Mouse (Mus musculus) CH12.LX (cell line): ENCODE results near the gene Wnt1. TPM values are rescaled to one million over a fixed set of nuclear protein-coding genes. Genes with fewer than 3 reads are reported as not detected.

ENCODE experiments used
- DNase-seq: peaks from one replicate; pipeline ENCODE4 v3.0.0-alpha.2; 2013; ENCODE audit errors: extremely low read depth
- H3K27ac ChIP-seq: 2 replicates; pipeline ENCODE4 v1.5.1; 2012; ENCODE audit warnings: low read depth, mild to moderate bottlenecking, control low read depth, moderate library complexity; ENCODE audit not compliant: insufficient read depth
- H3K27me3 ChIP-seq: replicated peaks from 2 replicates; pipeline ENCODE3; 2012; ENCODE audit warnings: inconsistent platforms
- H3K36me3 ChIP-seq, 2 experiments: replicated peaks in 1 of 2; 2 replicates each; pipeline versions ENCODE3 to v1.6.1; 2012; ENCODE audit warnings: inconsistent platforms in 1 of 2, low read length in 1 of 2, mild to moderate bottlenecking in 1 of 2, mixed read lengths in 1 of 2, moderate library complexity in 1 of 2; ENCODE audit not compliant: control insufficient read depth in 1 of 2, insufficient read depth in 1 of 2
- H3K4me1 ChIP-seq, 2 experiments: 2 replicates each; pipeline ENCODE4 v1.6.1; 2012; ENCODE audit warnings: inconsistent platforms in 1 of 2, moderate library complexity in 1 of 2; ENCODE audit not compliant: insufficient read depth in 2 of 2, control insufficient read depth in 1 of 2
- H3K4me2 ChIP-seq: 2 replicates; pipeline ENCODE4 v1.6.1; 2012; ENCODE audit warnings: low read depth, mild to moderate bottlenecking, control low read depth; ENCODE audit not compliant: poor library complexity, insufficient read depth, severe bottlenecking
- H3K4me3 ChIP-seq, 3 experiments: fragments of 150-350 bp in 1 of 3; sonication (generic) in 1 of 3; replicated peaks in 1 of 3; 2 replicates each; pipeline versions ENCODE3 to v1.5.1; 2011 to 2012; ENCODE audit warnings: low read depth in 2 of 3, low read length in 2 of 3, mild to moderate bottlenecking in 2 of 3, moderate library complexity in 2 of 3, control low read depth in 1 of 3, improper control_type of control experiment in 1 of 3, inconsistent platforms in 1 of 3, mixed read lengths in 1 of 3; ENCODE audit not compliant: poor library complexity in 1 of 3
- H3K79me2 ChIP-seq: replicated peaks from 2 replicates; pipeline ENCODE4 v1.6.1; 2012; ENCODE audit warnings: mild to moderate bottlenecking, moderate library complexity; ENCODE audit not compliant: control insufficient read depth, poor library complexity, insufficient read depth, severe bottlenecking; ENCODE audit errors: extremely low read depth
- H3K9ac ChIP-seq: 2 replicates; pipeline ENCODE4 v1.6.1; 2012; ENCODE audit warnings: low read depth, mild to moderate bottlenecking, control low read depth, moderate library complexity; ENCODE audit not compliant: insufficient read depth
- H3K9me3 ChIP-seq: replicated peaks from 2 replicates; pipeline ENCODE3; 2012; ENCODE audit warnings: low read length, inconsistent platforms, mixed read lengths
- BHLHE40 ChIP-seq: IDR thresholded peaks from 2 replicates; pipeline ENCODE4 v1.6.1; 2011; ENCODE audit warnings: mild to moderate bottlenecking, low read depth, low read length, improper control_type of control experiment
- CTCF ChIP-seq, 2 experiments: IDR thresholded peaks in 1 of 2; conservative IDR thresholded peaks in 1 of 2; 2 replicates each; pipeline ENCODE4 v1.5.1; 2011 to 2012; ENCODE audit warnings: low read depth in 2 of 2, low read length in 2 of 2, improper control_type of control experiment in 1 of 2, inconsistent platforms in 1 of 2, mild to moderate bottlenecking in 1 of 2, moderate library complexity in 1 of 2
- ELF1 ChIP-seq: IDR thresholded peaks from 2 replicates; pipeline ENCODE4 v1.6.1; 2014; ENCODE audit warnings: low read depth, mild to moderate bottlenecking, inconsistent platforms, low read length, improper control_type of control experiment
- EP300 ChIP-seq: IDR thresholded peaks from 2 replicates; pipeline ENCODE4 v1.6.1; 2011; ENCODE audit warnings: low read length, improper control_type of control experiment
- ETS1 ChIP-seq: conservative IDR thresholded peaks from 2 replicates; pipeline ENCODE4 v1.6.1; 2012; ENCODE audit warnings: low read depth, mild to moderate bottlenecking, inconsistent platforms, low read length, improper control_type of control experiment, moderate library complexity
- HCFC1 ChIP-seq: IDR thresholded peaks from 2 replicates; pipeline ENCODE4 v1.6.1; 2012; ENCODE audit warnings: low read depth, mild to moderate bottlenecking, inconsistent platforms, low read length, improper control_type of control experiment
- JUND ChIP-seq: conservative IDR thresholded peaks from 2 replicates; pipeline ENCODE4 v1.6.1; 2011; ENCODE audit warnings: low read depth, low read length, improper control_type of control experiment
- KAT2A ChIP-seq: IDR thresholded peaks from 2 replicates; pipeline ENCODE4 v1.6.1; 2012; ENCODE audit warnings: low read length, improper control_type of control experiment, inconsistent platforms; ENCODE audit not compliant: insufficient replicate concordance
- MAX ChIP-seq: IDR thresholded peaks from 2 replicates; pipeline ENCODE4 v1.6.1; 2011; ENCODE audit warnings: low read length, improper control_type of control experiment
- MEF2A ChIP-seq: IDR thresholded peaks from 2 replicates; pipeline ENCODE4 v1.6.1; 2014; ENCODE audit warnings: low read depth, mild to moderate bottlenecking, inconsistent platforms, low read length, improper control_type of control experiment, borderline replicate concordance
- MXI1 ChIP-seq: IDR thresholded peaks from 2 replicates; pipeline ENCODE4 v1.6.1; 2011; ENCODE audit warnings: mild to moderate bottlenecking, low read depth, low read length, improper control_type of control experiment
- MYC ChIP-seq: IDR thresholded peaks from 2 replicates; pipeline ENCODE4 v1.6.1; 2011; ENCODE audit warnings: low read depth, mild to moderate bottlenecking, improper control_type of control experiment, low read length
- NRF1 ChIP-seq: IDR thresholded peaks from 2 replicates; pipeline ENCODE4 v1.6.1; 2014; ENCODE audit warnings: low read depth, mild to moderate bottlenecking, inconsistent platforms, low read length, improper control_type of control experiment, moderate library complexity
- POLR2AphosphoS2 ChIP-seq: IDR thresholded peaks from 2 replicates; pipeline ENCODE4 v1.6.1; 2011; ENCODE audit warnings: low read depth, low read length, improper control_type of control experiment
- RAD21 ChIP-seq: IDR thresholded peaks from 2 replicates; pipeline ENCODE4 v1.6.1; 2011; ENCODE audit warnings: low read depth, mild to moderate bottlenecking, low read length, improper control_type of control experiment, moderate library complexity
- RCOR1 ChIP-seq: conservative IDR thresholded peaks from 2 replicates; pipeline ENCODE4 v1.6.1; 2012; ENCODE audit warnings: low read depth, mild to moderate bottlenecking, inconsistent platforms, low read length, improper control_type of control experiment
- SIN3A ChIP-seq: IDR thresholded peaks from 2 replicates; pipeline ENCODE4 v1.6.1; 2012; ENCODE audit warnings: low read length, improper control_type of control experiment, inconsistent platforms
- SMC3 ChIP-seq: IDR thresholded peaks from 2 replicates; pipeline ENCODE4 v1.6.1; 2011; ENCODE audit warnings: low read depth, low read length, improper control_type of control experiment
- TBP ChIP-seq: conservative IDR thresholded peaks from 2 replicates; pipeline ENCODE4 v1.6.1; 2011; ENCODE audit warnings: low read depth, low read length, improper control_type of control experiment
- TCF12 ChIP-seq: IDR thresholded peaks from 2 replicates; pipeline ENCODE4 v1.6.1; 2014; ENCODE audit warnings: low read depth, mild to moderate bottlenecking, inconsistent platforms, low read length, improper control_type of control experiment
- ZC3H11A ChIP-seq: IDR thresholded peaks from 2 replicates; pipeline ENCODE4 v1.6.1; 2012; ENCODE audit warnings: low read depth, mild to moderate bottlenecking, inconsistent platforms, low read length, improper control_type of control experiment
- ZKSCAN1 ChIP-seq: IDR thresholded peaks from 2 replicates; pipeline ENCODE4 v1.6.1; 2012; ENCODE audit warnings: low read depth, inconsistent platforms, low read length, improper control_type of control experiment, borderline replicate concordance
- ZNF384 ChIP-seq: IDR thresholded peaks from 2 replicates; pipeline ENCODE4 v1.6.1; 2012; ENCODE audit warnings: low read depth, low read length, improper control_type of control experiment, inconsistent platforms
- dilution Hi-C: fragments of 300-500 bp; cut with MboI; formaldehyde crosslinking; loops from 2 replicates; pipeline ENCODE4 v1.14.3; 2020; ENCODE audit warnings: low sequenced_read_pairs; ENCODE audit not compliant: extremely low pct_unique_long_range_greater_than_20kb, extremely low pct_ligation_motif_present
- in situ Hi-C: fragments of 300-500 bp; cut with MboI; formaldehyde crosslinking; loops from 3 replicates; pipeline ENCODE4 v1.14.3; 2019; ENCODE audit warnings: low sequenced_read_pairs, low pct_ligation_motif_present, low pct_unique_long_range_greater_than_20kb, mixed read lengths
- polyA plus RNA-seq: library from polyadenylated mRNA; unstranded; fragments of >175 nt; gene quantifications from 2 replicates; pipeline ENCODE4 v1.2.1, GENCODE M21; 2012; ENCODE audit warnings: low read depth; ENCODE audit not compliant: insufficient read length
- total RNA-seq, 2 experiments: library from RNA; depleted of rRNA; stranded (reverse); fragments of 300-350 nt in 1 of 2; fragments of >200 nt in 1 of 2; gene quantifications; 2 replicates each; pipeline ENCODE4 v1.2.3; 2012 to 2014

Gene Wnt1
- total and polyA plus RNA-seq, 3 experiments, result not detected

- dilution Hi-C loops, result no loop called here
- Histone ChIP-seq H3K27ac (no peak overlapping the region), H3K4me2 (no peak overlapping the region), H3K27me3 (peaks cover 54% of the 10 kb centered on the region), H3K4me1 (peaks cover 22 to 53% of the 10 kb centered on the region in 2 experiments), H3K4me3 (no peak overlapping the region), H3K36me3 (no peaks in the 10 kb centered on the region), H3K79me2 (no peaks in the 10 kb centered on the region), H3K9ac (no peak overlapping the region), H3K9me3 (no peaks in the 10 kb centered on the region)
- no peak for DNase-seq
- in situ Hi-C loops, result no loop called here
- TF ChIP-seq EP300 (no peak), MAX (0 out of 2 replicates have a peak, but pooled peaks have one; percentile 1)
These were observed 9.2 kb downstream of the Wnt1 start for GRCm38 (mm10) chr15:98798903-98799302.

DNA sequence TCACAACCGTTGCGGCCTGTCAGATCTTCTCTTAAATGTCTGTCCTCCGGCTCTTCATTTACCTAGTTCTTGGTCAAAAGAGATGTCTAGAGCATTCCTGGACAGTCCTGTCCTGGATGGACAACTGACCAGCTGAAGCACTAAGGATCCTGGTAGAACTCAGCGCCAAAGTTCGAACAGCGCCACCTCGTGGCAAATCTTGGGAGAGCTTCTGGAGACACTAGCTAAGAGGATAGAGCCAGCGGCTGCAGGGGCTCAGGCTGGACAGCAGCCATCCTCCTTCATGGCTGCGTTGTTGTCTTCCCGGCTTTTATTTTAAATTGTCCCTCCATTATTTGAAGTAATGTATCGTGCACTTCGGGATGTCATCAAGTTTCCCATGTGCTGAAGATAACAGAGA lies 9.7 kb downstream of the Wnt1 start:
- H3K4me2 ChIP-seq, result no peak overlapping the region; the same call in 1 of the 2 replicates
- no peaks in the 10 kb centered on the region for H3K9me3 ChIP-seq
- peaks cover 55% of the 10 kb centered on the region for H3K27me3 ChIP-seq
- H3K79me2 ChIP-seq, result no peaks in the 10 kb centered on the region
- DNase-seq, result peak; percentile 80
- no peaks in the 10 kb centered on the region for H3K36me3 ChIP-seq
- H3K27ac ChIP-seq, result no peak overlapping the region
- H3K4me1 ChIP-seq, result peaks cover 22 to 55% of the 10 kb centered on the region in 2 experiments
- H3K9ac ChIP-seq, result no peak overlapping the region
- dilution Hi-C loops (no loop called here), in situ Hi-C loops (no loop called here)
- H3K4me3 ChIP-seq, result no peak overlapping the region
- TF ChIP-seq RAD21 (peak; percentile 60), CTCF (conservative IDR thresholded peaks at IDR 0.05 in 1 of 2, IDR thresholded peaks at IDR 0.05 in 1 of 2; ENCODE audit: low read depth in 2 of 2, low read length in 2 of 2) (peak; percentile 88 to 93), MAX (0 out of 2 replicates have a peak, but pooled peaks have one; percentile 2), TCF12 (no peak), ZNF384 (no peak), HCFC1 (no peak), SMC3 (peak; percentile 90)
- TF ChIP-seq, all 38 proteins: peak for 4

- H3K27me3 ChIP-seq, result peaks cover 75% of the 10 kb centered on the region
- in situ Hi-C loops, result loop anchor here (5.0 kb wide), 1 partner anchor 81 kb away; no protein-coding TSS in a partner anchor
- H3K4me1 ChIP-seq, result peaks cover 2 to 35% of the 10 kb centered on the region in 2 experiments; a peak in 2 of 4 replicates
- dilution Hi-C loops, result no loop called here
- no peak overlapping the region for H3K9ac ChIP-seq
- TF ChIP-seq RAD21 (no peak), MEF2A (no peak), SIN3A (no peak), TBP (no peak), KAT2A (no peak), ETS1 (no peak), MXI1 (no peak), ZKSCAN1 (no peak), ZC3H11A (no peak), NRF1 (no peak), EP300 (no peak), BHLHE40 (no peak), ELF1 (no peak), MYC (no peak), JUND (no peak), SMC3 (no peak), POLR2AphosphoS2 (no peak), RCOR1 (no peak)
- H3K9me3 ChIP-seq, result peaks cover 16% of the 10 kb centered on the region
- no peaks in the 10 kb centered on the region for H3K79me2 ChIP-seq
- DNase-seq, result no peak
- no peak overlapping the region for H3K4me2 ChIP-seq
- H3K27ac ChIP-seq, result no peak overlapping the region
- no peaks in the 10 kb centered on the region for H3K36me3 ChIP-seq
- no peak overlapping the region for H3K4me3 ChIP-seq
These were observed 13.3 kb downstream of the Wnt1 start for GRCm38 (mm10) chr15:98802926-98803325.
